Mouse (Mus musculus) bone marrow, adult 2 months (tissue): ENCODE results near the gene 4930432K21Rik.

ENCODE experiments used
- CTCF ChIP-seq: fragments of 200-500 bp; IDR thresholded peaks from 2 replicates; pipeline ENCODE4 v1.5.1; 2011; ENCODE audit warnings: low read length, control low read depth; ENCODE audit not compliant: control insufficient read depth, insufficient read depth
- POLR2A ChIP-seq: fragments of 200-500 bp; IDR thresholded peaks from 2 replicates; pipeline ENCODE4 v1.6.1; 2011; ENCODE audit warnings: low read depth, mild to moderate bottlenecking, control low read depth, low read length, borderline replicate concordance; ENCODE audit not compliant: control insufficient read depth

DNA sequence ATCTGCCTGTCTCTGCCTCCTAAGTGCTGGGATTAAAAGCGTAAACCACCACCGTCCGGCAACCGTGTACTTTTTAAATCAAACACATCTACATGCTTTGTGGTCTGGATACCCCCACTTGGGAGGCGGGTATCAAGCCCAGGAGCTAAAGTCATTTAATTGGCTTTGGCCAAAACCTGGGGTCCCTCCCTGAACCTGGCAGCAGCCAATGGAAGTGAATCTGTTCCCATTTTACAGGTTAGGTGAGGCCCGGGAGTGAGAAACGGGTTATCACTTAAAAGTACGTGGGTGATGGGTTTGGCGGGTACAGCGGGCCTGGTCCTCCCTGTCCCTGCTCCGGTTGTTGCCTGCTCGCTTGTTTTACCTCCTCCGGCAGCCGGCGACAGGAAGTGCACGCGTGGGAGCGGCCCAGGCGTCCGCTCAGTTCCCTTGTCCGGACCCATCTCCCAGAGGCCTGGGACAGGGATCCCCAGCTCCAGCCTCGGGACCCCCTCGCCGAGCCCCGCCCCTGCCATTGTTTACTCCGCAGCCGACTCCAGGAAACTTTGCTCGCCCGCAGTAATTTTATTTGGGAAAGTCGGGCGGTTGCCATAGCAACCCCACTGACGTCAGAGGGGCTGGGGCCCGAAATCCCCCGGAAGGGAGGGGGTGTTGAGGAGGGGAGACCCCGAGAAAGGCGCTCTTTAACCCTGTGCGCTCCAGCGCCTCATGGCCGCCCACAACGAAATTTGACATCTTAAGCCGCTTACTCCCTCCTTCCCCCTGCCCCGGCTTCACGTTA is 49.5 kb downstream of the 4930432K21Rik start:
- no peak for TF ChIP-seq CTCF
- peak; percentile 35; the same call in 1 of the 2 replicates for TF ChIP-seq POLR2A
